Mouse (Mus musculus) midbrain, embryonic 15.5 days (tissue): ENCODE data around the gene Arid3c. TPM values are rescaled to one million over a fixed set of nuclear protein-coding genes. Genes with fewer than 3 reads are reported as not detected.
"Not testable (repeated sequence)": the region's sequence is repeated elsewhere in the genome, so short reads cannot be mapped to it uniquely, and the experiment has no call there.

ENCODE experiments used
- ATAC-seq: fragments of 200-750 bp; cut with Nextera tagmentation; replicated peaks from 2 replicates; pipeline ENCODE4 v1.8.0; 2017; ENCODE audit warnings: moderate TSS enrichment
- H3K27ac ChIP-seq: fragments of 300-500 bp; sonication (generic); 2 replicates; pipeline ENCODE4 v1.5.1; 2015; ENCODE audit warnings: mild to moderate bottlenecking, inconsistent platforms
- H3K27me3 ChIP-seq: fragments of 300-500 bp; sonication (generic); replicated peaks from 2 replicates; pipeline ENCODE4 v1.6.1; 2015; ENCODE audit warnings: inconsistent platforms
- H3K36me3 ChIP-seq: fragments of 300-500 bp; sonication (generic); replicated peaks from 2 replicates; pipeline ENCODE4 v1.6.1; 2015; ENCODE audit warnings: inconsistent platforms
- H3K4me1 ChIP-seq: fragments of 300-500 bp; sonication (generic); 2 replicates; pipeline ENCODE4 v1.6.1; 2015; ENCODE audit warnings: inconsistent platforms
- H3K4me2 ChIP-seq: fragments of 300-500 bp; sonication (generic); 2 replicates; pipeline ENCODE4 v1.6.1; 2015; ENCODE audit warnings: inconsistent platforms, mild to moderate bottlenecking, moderate library complexity
- H3K4me3 ChIP-seq: fragments of 300-500 bp; sonication (generic); 2 replicates; pipeline ENCODE4 v1.5.1; 2015; ENCODE audit warnings: mild to moderate bottlenecking, inconsistent platforms
- H3K9ac ChIP-seq: fragments of 300-500 bp; sonication (generic); 2 replicates; pipeline ENCODE4 v1.6.1; 2015; ENCODE audit warnings: mild to moderate bottlenecking, inconsistent platforms
- H3K9me3 ChIP-seq: fragments of 300-500 bp; sonication (generic); 2 replicates; pipeline ENCODE4 v1.6.1; 2016; ENCODE audit warnings: inconsistent platforms
- WGBS: fragments of 180-500 bp; shearing (Covaris S2); methylation state at CpG from one replicate; pipeline ENCODE4 v1.1.7; 2015; ENCODE audit warnings: mixed read lengths; 5-methylcytosine and 5-hydroxymethylcytosine counted together
- polyA plus RNA-seq: library from polyadenylated mRNA; unstranded; fragments of >200 nt; fragmentation: Nextera tagmentation; extraction: Ambion mirVana; gene quantifications from 2 replicates; pipeline ENCODE4 v1.2.1, GENCODE M21; 2015

Gene Arid3c
- 0.56 and 1.1 TPM in 2 replicates for polyA plus RNA-seq

DNA sequence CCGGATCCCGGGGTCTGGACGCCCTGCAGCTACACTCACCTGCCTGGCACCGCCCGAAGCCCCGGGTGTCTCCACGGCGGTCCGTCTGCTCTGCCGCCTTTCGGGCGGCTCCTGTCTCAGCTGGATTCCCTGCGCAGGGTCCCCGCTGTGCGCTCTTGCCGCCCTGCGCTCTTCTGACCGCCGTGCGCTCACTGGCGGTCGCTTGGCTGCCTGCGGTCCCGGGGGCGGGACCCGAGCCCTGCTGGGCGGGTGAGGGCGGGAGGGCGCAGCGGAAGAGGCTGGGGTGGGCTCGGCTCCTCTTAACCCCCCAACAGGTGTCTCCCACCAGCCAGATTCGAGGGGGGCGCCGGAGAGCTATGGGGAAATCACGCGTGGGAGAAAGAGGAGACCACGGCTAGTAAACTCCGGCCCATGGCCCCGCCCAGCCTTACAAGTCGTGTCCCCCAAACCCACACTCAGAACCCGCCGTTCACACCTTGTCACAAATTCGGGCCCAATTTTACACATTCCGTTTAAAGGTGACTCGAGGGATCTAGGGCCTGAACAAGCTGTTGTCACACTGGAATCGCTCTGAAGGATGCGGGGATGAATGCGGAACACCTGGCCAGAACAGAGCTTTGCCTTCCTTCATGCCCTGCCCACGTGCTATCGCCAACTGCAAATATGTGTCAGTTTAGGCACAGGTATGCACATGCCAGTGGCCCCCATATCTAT lies at the start of gene Arid3c:
Gene Arid3c (minus strand): TSS at position 91 of the 714 bp plus-strand sequence.
- 2% methylated on average over 50 of the region's 50 CpGs for WGBS
- Histone ChIP-seq H3K9me3 (no peaks in the 10 kb centered on the region), H3K27ac (no peak within 1 kb of the TSS), H3K36me3 (no peaks in the 10 kb centered on the region), H3K27me3 (peaks cover 70% of the 10 kb centered on the region), H3K4me2 (peak within 1 kb of the TSS; percentile 74), H3K4me3 (peak within 1 kb of the TSS; percentile 39), H3K9ac (peak within 1 kb of the TSS; percentile 26; the same call in 1 of the 2 replicates), H3K4me1 (peaks cover 15% of the 10 kb centered on the region)
- ATAC-seq: no peak

GRCm38 (mm10) chr4:41775840-41776239 lies 44.9 kb upstream of the Arid3c start:
- H3K4me1 ChIP-seq, H3K27me3 ChIP-seq, H3K4me2 ChIP-seq, H3K4me3 ChIP-seq, H3K27ac ChIP-seq, ATAC-seq, H3K9me3 ChIP-seq, H3K9ac ChIP-seq, H3K36me3 ChIP-seq: not testable (repeated sequence)
- WGBS: 78% methylated on average over 1 of the region's 1 CpGs

DNA sequence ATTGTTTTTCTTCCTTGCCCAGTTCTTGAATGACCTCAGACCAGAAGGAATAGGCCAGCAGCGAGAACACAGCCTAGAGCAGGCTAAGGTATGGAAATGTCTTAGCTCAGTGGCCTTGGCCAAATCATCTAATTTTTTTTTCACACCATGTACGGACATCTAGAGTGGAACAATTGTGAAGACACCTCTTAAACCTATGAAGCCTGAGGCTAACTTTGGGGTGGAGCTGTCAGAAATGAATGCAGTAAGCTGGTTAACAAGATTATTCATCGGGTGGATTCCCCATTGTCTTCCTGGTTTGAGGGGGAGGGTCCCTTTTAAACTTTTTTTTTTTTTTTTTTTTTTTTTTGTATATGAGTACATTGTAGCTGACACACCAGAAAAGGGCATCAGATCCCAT lies 43.6 kb upstream of the Arid3c start:
- H3K36me3 ChIP-seq, H3K9me3 ChIP-seq, ATAC-seq, H3K27me3 ChIP-seq, H3K4me1 ChIP-seq: not testable (repeated sequence)
- H3K9ac ChIP-seq: peak overlapping the region; percentile 38; the same call in 1 of the 2 replicates
- H3K4me2 ChIP-seq: peak overlapping the region; percentile 56
- 55% methylated on average over 3 of the region's 3 CpGs for WGBS
- peak overlapping the region; percentile 50 for H3K4me3 ChIP-seq
- peak overlapping the region; percentile 71 for H3K27ac ChIP-seq

GRCm38 (mm10) chr4:41774002-41774401 lies 43.1 kb upstream of the Arid3c start, which contains the start of gene Ccl27a:
Ccl27a (minus strand) TSS chr4:41774247.
- Histone ChIP-seq H3K4me2 (peak within 1 kb of the TSS; percentile 56), H3K27ac (peak within 1 kb of the TSS; percentile 71), H3K4me3 (peak within 1 kb of the TSS; percentile 50), H3K9ac (peak within 1 kb of the TSS; percentile 38; the same call in 1 of the 2 replicates)
- ATAC-seq, H3K4me1 ChIP-seq, H3K9me3 ChIP-seq, H3K36me3 ChIP-seq, H3K27me3 ChIP-seq: not testable (repeated sequence)
- WGBS: under 1% methylated on average over 12 of the region's 14 CpGs

- WGBS: 0% methylated on average over 24 of the region's 25 CpGs
- not testable (repeated sequence) for H3K4me1 ChIP-seq, ATAC-seq, H3K36me3 ChIP-seq, H3K9me3 ChIP-seq, H3K27me3 ChIP-seq
- Histone ChIP-seq H3K9ac (peak overlapping the region; percentile 38; the same call in 1 of the 2 replicates), H3K4me3 (peak overlapping the region; percentile 50), H3K27ac (peak overlapping the region; percentile 60; the same call in 1 of the 2 replicates), H3K4me2 (peak overlapping the region; percentile 56)
These were observed 42.6 kb upstream of the Arid3c start for GRCm38 (mm10) chr4:41773502-41773901.

- Histone ChIP-seq H3K4me3 (peak overlapping the region; percentile 37), H3K4me2 (peak overlapping the region; percentile 48)
- not testable (repeated sequence) for H3K27me3 ChIP-seq, H3K4me1 ChIP-seq, ATAC-seq, H3K9me3 ChIP-seq, H3K9ac ChIP-seq, H3K36me3 ChIP-seq, H3K27ac ChIP-seq
- 6% methylated on average over 7 of the region's 16 CpGs for WGBS
These were observed 42.0 kb upstream of the Arid3c start for GRCm38 (mm10) chr4:41772946-41773345.

- H3K4me3 ChIP-seq, H3K4me2 ChIP-seq, H3K4me1 ChIP-seq, H3K27me3 ChIP-seq, H3K36me3 ChIP-seq, H3K27ac ChIP-seq, ATAC-seq, H3K9me3 ChIP-seq, H3K9ac ChIP-seq: not testable (repeated sequence)
- 87% methylated on average over 10 of the region's 10 CpGs for WGBS
These were observed 36.4 kb upstream of the Arid3c start for GRCm38 (mm10) chr4:41767301-41767700.

GRCm38 (mm10) chr4:41763176-41763575 lies 32.2 kb upstream of the Arid3c start:
- not testable (repeated sequence) for H3K4me3 ChIP-seq, H3K9me3 ChIP-seq, H3K4me2 ChIP-seq, H3K27ac ChIP-seq, ATAC-seq, H3K27me3 ChIP-seq, H3K36me3 ChIP-seq, H3K9ac ChIP-seq
- H3K4me1 ChIP-seq: peaks cover 25% of the 10 kb centered on the region
- WGBS: 82% methylated on average over 5 of the region's 6 CpGs

DNA sequence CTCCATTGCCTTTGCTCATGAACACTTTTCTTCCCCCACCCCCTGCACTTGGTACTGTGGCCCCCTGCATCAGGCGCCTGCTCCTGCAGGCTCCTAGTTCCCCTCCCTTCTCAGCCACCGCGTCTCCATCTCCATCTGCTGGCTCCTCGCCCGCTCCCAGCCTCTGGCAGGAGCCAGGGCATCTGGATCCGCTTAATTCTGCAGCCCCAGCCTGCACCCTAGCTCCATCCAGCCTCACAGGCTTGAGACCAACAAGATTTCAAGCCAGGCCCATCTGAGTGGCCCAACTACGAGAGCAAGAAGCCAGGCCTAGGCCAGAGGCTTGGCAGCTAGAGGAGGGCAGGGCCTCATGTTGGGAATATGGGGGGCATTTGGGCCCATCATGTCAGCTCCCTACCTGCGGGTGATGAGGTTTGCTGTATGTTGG lies 31.8 kb upstream of the Arid3c start:
- not testable (repeated sequence) for H3K4me3 ChIP-seq, H3K36me3 ChIP-seq, H3K27me3 ChIP-seq, H3K9me3 ChIP-seq, H3K9ac ChIP-seq, H3K4me2 ChIP-seq, ATAC-seq
- WGBS: 39% methylated on average over 8 of the region's 8 CpGs
- Histone ChIP-seq H3K27ac (peak overlapping the region; percentile 30; the same call in 1 of the 2 replicates), H3K4me1 (peaks cover 25% of the 10 kb centered on the region)

DNA sequence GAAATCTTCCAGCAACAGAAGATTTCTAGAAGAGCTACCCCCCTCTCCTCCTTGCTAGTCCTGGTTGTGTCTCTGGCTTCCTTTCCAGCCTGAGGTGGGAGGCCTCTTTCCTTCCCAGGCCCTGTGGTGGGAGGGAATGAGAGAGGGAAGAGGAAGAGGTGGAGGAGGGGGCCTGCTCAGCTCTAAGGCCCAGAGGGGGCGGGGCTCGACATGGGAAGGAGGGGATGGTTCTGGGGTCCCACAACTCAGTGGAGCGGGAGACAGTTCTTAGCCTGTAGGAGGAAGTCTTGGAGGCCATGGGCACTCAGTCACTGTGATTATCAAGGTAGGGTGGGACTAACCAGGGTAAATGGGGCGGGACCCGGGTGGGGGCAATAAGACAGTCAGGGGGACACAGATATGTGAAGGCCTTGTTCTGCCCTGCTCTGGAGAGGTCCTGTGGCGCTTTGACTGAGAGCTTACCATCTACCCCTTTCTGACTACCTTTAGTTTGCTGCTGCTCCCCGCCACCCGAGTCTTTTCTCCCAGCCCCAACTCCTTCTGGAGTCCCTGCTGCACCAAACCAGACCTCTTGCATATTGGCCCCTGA lies 31.3 kb upstream of the Arid3c start:
- H3K27ac ChIP-seq: peak overlapping the region; percentile 30; the same call in 1 of the 2 replicates
- no peaks in the 10 kb centered on the region for H3K9me3 ChIP-seq
- peaks cover 25% of the 10 kb centered on the region for H3K4me1 ChIP-seq
- peak; percentile 35; the same call in 1 of the 2 replicates for ATAC-seq
- H3K4me2 ChIP-seq: no peak overlapping the region
- H3K4me3 ChIP-seq: no peak overlapping the region
- H3K9ac ChIP-seq: no peak overlapping the region; the same call in 1 of the 2 replicates
- 38% methylated on average over 8 of the region's 8 CpGs for WGBS
- H3K27me3 ChIP-seq: no peaks in the 10 kb centered on the region
- H3K36me3 ChIP-seq: no peaks in the 10 kb centered on the region

- peaks cover 25% of the 10 kb centered on the region for H3K4me1 ChIP-seq
- H3K36me3 ChIP-seq: no peaks in the 10 kb centered on the region
- no peak overlapping the region for H3K4me3 ChIP-seq
- H3K9ac ChIP-seq: no peak overlapping the region
- H3K27ac ChIP-seq: peak overlapping the region; percentile 30; the same call in 1 of the 2 replicates
- H3K27me3 ChIP-seq: no peaks in the 10 kb centered on the region
- H3K9me3 ChIP-seq: no peaks in the 10 kb centered on the region
- no peak for ATAC-seq
- no peak overlapping the region for H3K4me2 ChIP-seq
These were observed 30.7 kb upstream of the Arid3c start for GRCm38 (mm10) chr4:41761680-41762079.

GRCm38 (mm10) chr4:41760911-41761310 lies 30.0 kb upstream of the Arid3c start:
- H3K27ac ChIP-seq: peak overlapping the region; percentile 30; the same call in 1 of the 2 replicates
- no peaks in the 10 kb centered on the region for H3K27me3 ChIP-seq
- H3K4me1 ChIP-seq: peaks cover 31% of the 10 kb centered on the region
- 89% methylated on average over 4 of the region's 4 CpGs for WGBS
- peak overlapping the region; percentile 56 for H3K4me2 ChIP-seq
- H3K4me3 ChIP-seq: peak overlapping the region; percentile 36
- no peak for ATAC-seq
- H3K9me3 ChIP-seq: no peaks in the 10 kb centered on the region
- no peaks in the 10 kb centered on the region for H3K36me3 ChIP-seq
- peak overlapping the region; percentile 48; the same call in 1 of the 2 replicates for H3K9ac ChIP-seq
